Mouse (Mus musculus) gastrocnemius, postnatal 10 days (tissue): ENCODE data around the gene Olfr286. TPM values are rescaled to one million over a fixed set of nuclear protein-coding genes. Genes with fewer than 3 reads are reported as not detected.

ENCODE experiments used
- DNase-seq: peaks from one replicate; pipeline ENCODE4 v3.0.0; 2021; ENCODE audit warnings: mixed read lengths
- long read RNA-seq, 2 experiments: library from polyadenylated mRNA; stranded (forward); transcript quantifications; one replicate each; pipeline ENCODE4 v2.0.0; 2021
- total RNA-seq, 2 experiments: library from RNA; stranded (reverse); gene quantifications; 2 replicates each; pipeline ENCODE4 v1.2.3; 2021

Gene Olfr286
- not detected for total RNA-seq
- long read RNA-seq, experiment 1: 0 reads
- long read RNA-seq, experiment 2: 0 reads

GRCm38 (mm10) chr15:98234350-98234749 lies at the start of gene Olfr286:
Gene Olfr286, minus strand, starts transcription at chr15:98234450.
- no peak for DNase-seq

- DNase-seq: no peak
Measured at GRCm38 (mm10) chr15:98257776-98258175, 23.5 kb upstream of the Olfr286 start.

- DNase-seq: peak; percentile 4
Measured at GRCm38 (mm10) chr15:98257193-98257592, 22.9 kb upstream of the Olfr286 start, which contains the start of gene H1fnt. Gene H1fnt, minus strand, starts transcription at chr15:98257293.

DNA sequence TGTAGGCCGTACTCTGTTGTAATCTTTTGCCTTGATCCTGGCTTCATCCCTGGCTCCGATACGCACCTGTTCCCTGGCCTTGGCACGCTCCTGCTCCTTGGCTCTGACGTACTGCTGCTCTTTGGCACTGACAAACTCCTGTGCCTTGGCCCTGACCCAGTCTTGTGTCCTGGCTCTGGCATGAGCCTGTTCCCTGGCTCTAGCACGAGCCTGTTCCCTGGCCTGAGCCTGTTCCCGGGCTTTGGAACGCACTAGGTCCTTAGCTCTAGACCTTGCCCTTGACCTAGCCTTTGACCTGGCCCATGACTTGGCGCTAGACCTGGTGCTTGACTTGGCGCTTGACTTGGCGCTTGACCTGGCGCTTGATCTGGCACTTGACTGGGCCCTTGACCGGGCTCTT lies 22.0 kb upstream of the Olfr286 start:
- peak; percentile 5 for DNase-seq

GRCm38 (mm10) chr15:98235442-98235841 lies 1.2 kb upstream of the Olfr286 start:
- DNase-seq: no peak

GRCm38 (mm10) chr15:98226096-98226495 lies 8.2 kb downstream of the Olfr286 start:
- DNase-seq: no peak

- DNase-seq: no peak
Measured at GRCm38 (mm10) chr15:98225610-98226009, 8.6 kb downstream of the Olfr286 start.

DNA sequence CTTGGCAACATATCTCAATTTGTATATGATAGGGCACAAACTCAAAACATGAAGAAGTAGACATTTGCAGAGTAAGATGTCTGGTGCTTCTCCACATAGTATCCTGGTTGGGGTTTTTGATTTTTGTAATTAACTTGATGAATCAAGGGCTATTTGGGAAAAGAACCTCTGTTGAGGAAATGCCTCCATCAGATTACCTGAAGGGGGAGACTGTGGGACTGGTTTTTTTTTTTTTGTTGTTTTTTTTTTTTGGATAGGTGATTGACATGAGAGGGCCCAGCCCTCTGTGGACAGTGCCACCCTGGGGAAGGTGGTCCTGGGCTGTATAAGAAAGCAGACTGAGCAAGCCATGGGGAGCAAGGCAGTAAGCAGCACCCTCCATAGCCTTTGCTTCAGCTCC lies 11.9 kb downstream of the Olfr286 start:
- no peak for DNase-seq

DNA sequence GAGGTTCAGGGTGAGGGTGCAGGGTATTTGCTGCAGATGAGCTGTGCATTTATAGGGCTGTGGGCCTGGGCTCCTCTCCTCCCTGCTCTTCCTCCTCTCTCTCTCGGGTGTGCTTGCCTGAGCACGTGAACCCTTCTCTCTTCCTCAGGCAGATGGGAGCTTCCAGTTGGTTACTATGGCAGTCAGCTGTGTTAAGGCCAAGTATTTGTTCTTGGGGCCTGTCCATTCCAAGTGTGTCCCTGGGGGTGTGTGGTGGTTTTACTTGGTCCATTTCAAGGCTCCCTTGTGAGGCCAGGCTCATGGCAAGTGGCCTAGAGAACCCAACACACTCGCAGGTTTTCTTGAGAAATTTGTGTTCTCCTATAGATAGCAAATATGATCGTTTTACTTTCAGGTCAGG lies 13.4 kb downstream of the Olfr286 start, which contains the start of the genes Gm44579 and Olfr287:
TSS of gene Gm44579 (minus strand) at position 101 of the 400 bp plus-strand sequence.
TSS of gene Olfr287 (minus strand) at position 180 of the 400 bp plus-strand sequence.
- no peak for DNase-seq

- no peak for DNase-seq
Measured at GRCm38 (mm10) chr15:98214130-98214529, 20.1 kb downstream of the Olfr286 start.

DNA sequence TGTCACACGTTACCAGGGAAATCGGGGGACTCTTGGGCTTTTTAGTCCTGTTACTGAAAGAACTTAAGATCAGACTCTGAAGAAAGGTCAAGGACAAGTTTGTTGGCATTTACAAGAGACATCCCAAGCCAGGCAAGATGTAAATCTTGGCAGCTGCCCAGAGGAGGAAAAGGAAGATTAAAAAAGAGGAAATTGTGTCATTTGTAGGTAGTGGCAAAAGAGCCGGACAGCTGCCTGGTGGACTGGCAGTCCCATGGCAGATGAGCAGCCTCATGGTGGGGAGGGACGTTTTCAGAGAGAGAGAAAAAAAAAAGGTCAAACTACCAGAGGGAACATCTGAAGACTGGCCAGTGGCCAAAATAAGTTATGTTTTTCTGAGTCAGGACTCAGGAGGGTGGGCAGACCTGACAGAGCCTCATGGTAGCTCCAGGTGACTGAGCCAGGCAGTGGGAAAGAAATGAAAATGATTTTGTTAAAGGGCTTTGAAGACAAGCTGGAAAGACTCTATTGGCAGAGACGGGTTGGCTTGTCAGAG lies 20.8 kb downstream of the Olfr286 start:
- no peak for DNase-seq

DNA sequence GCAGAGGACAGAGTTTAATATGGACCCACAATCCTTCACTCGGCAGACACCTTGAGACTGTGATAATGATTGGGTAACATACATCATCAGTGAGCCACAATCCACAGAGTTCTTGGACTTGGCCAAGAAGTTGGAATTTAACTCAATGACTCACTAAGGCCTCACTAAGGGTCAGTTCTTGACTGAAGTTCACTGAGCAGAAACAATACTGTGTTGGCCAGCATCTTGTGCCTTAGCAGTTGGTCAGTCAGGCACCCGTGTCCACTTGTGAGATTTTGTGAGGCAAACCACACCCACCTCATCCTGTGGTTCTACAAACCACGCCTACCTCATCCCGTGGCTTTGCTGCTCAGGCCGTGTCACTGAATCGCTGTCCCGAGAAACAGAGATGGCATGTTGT lies 24.6 kb downstream of the Olfr286 start:
- DNase-seq: no peak

DNA sequence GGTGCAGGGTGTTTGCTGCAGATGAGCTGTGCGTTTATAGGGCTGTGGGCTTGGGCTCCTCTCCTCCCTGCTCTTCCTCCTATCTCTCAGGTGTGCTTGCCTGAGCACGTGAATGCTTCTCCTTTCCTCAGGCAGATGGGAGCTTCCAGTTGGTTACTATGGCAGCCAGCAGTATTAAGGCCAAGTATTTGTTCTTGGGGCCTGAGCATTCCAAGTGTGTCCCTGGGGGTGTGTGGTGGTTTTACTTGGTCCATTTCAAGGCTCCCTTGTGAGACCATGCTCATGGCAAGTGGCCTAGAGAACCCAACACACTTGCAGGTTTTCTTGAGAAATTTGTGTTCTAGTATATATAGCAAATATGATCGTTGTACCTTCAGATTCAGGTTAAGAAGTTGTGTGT lies 38.8 kb downstream of the Olfr286 start, which contains the start of gene Olfr288:
TSS of gene Olfr288 (minus strand) at position 101 of the 400 bp plus-strand sequence.
- DNase-seq: no peak

DNA sequence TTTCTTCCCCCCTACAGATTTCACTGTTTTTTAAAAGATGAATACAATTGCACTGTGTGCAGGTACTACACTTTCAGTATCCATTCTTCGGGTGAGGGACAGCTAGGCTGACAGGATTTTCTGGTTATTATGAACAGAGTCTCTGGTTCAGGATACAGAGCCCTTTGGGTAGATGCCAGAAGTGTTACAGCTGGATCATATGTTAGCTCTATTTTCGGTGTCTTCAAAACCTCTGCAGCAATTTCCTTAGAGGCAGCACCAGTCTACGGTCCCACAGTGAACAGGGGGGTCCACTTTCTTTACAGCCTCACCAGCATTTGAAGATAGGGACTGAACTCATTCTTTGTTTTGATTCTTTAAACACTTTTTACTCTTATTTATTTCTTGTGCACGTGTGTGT lies 49.8 kb downstream of the Olfr286 start:
- no peak for DNase-seq

DNA sequence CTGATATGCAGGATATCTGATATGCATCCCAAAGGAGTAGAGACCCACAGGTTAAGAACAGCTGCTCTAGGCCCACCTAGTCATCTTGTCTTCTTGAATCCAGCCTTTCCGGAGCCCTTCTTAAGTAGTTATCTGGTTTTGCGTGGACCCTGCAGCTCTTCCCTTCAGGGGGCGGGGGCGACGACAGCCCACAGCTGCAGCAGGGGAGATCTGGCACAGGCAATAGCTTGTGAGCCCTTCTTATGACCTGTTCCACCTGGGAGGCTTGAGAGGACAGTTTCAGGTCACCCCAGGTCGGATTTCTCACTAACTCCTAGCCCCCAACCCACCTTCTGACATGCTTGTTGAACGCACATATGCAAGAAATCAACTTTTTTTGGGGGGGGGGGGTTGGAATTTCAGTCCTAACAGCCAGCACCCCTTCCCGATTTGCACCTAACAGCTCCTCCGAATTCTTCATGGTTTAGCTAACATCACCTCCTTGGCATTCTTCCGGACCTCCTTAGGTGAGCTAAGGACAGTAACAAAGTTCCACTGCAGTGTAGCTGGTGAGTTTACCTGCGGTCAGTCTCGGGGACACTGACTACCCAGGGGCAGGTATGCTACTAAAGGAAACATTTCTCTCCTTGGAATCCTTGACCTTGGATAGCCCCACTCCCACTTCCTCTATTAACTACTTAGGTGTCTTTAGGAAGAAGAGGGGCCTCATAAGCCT lies 52.2 kb downstream of the Olfr286 start:
- peak; percentile 9 for DNase-seq

- DNase-seq: peak; percentile 89
Measured at GRCm38 (mm10) chr15:98181132-98181711, 53.0 kb downstream of the Olfr286 start.

DNA sequence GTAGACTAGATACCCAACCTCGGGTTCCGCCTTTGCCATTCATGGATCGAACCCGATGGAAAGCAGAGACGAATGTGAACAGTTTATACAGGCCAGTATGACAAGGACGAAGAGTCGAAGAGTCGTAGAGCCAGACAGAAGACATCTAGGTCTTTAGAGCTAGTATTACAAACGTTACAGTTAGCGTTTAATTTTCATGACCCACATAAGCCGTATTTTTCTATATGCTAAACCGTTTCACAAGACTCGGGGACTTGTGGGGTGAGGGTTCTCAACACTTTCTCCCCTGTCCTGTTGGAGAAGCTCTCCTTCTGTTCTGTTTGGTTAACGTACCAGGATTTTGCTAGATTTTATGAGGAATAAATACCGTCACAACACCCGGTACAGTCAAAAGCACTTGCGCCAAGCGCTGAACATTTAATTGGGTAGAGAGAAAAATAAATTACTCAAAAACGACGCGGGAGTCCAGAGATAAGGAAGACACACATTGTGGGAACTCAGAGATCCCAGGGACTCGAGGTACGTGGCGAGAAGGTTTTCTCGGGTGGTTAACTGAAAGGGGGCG lies 53.6 kb downstream of the Olfr286 start:
- no peak for DNase-seq

GRCm38 (mm10) chr15:98177320-98177719 lies 56.9 kb downstream of the Olfr286 start:
- no peak for DNase-seq

Other genes with a start within 250 kb of the Olfr286 start
- 10 to 100 TPM; 33.3 to 33.7 TPM for gene Col2a1, start 229.8 kb downstream of the Olfr286 start, total RNA-seq
- 1,000 to 10,000 TPM; 1,073 to 1,245 TPM for gene Pfkm, start 141.9 kb downstream of the Olfr286 start, total RNA-seq
- gene Senp1, start 140.7 kb downstream of the Olfr286 start, total RNA-seq: 10 to 100 TPM in 1 of 2 experiments, 1 to 10 TPM in 1; 9.6 to 13.3 TPM
- gene Asb8, start 68.8 kb downstream of the Olfr286 start, total RNA-seq: 100 to 1,000 TPM; 137 to 157 TPM
- gene Ccdc184, start 67.3 kb downstream of the Olfr286 start, total RNA-seq: not detected
- not detected for gene Olfr288, start 38.9 kb downstream of the Olfr286 start, total RNA-seq
- not detected for gene Gm44579, start 13.5 kb downstream of the Olfr286 start, total RNA-seq
- gene Olfr287, start 13.4 kb downstream of the Olfr286 start, total RNA-seq: not detected
- gene H1fnt, start 22.8 kb upstream of the Olfr286 start, total RNA-seq: not detected
- gene Zfp641, start 61.7 kb upstream of the Olfr286 start, total RNA-seq: 10 to 100 TPM; 13.7 to 14.1 TPM
- gene Olfr285, start 82.9 kb upstream of the Olfr286 start, total RNA-seq: not detected
- gene Olfr284, start 106.5 kb upstream of the Olfr286 start, total RNA-seq: not detected
- not detected for gene Olfr283, start 146.5 kb upstream of the Olfr286 start, total RNA-seq
- not detected for gene Olfr282, start 196.8 kb upstream of the Olfr286 start, total RNA-seq
- not detected for gene Olfr281, start 218.1 kb upstream of the Olfr286 start, total RNA-seq
- not detected for gene OR5BS1P, start 235.4 kb upstream of the Olfr286 start, total RNA-seq
- gene Lalba, start 248.3 kb upstream of the Olfr286 start, total RNA-seq: under 1 TPM; 0.36 to 0.54 TPM